Mouse (Mus musculus): ENCODE measurements at regions not wholly inside any gene's neighbourhood (a gene's known extent, or its start where the extent isn't known, plus 50 kb on each side); places are given as distances from the start of the nearest gene placed in this dataset.

DNA sequence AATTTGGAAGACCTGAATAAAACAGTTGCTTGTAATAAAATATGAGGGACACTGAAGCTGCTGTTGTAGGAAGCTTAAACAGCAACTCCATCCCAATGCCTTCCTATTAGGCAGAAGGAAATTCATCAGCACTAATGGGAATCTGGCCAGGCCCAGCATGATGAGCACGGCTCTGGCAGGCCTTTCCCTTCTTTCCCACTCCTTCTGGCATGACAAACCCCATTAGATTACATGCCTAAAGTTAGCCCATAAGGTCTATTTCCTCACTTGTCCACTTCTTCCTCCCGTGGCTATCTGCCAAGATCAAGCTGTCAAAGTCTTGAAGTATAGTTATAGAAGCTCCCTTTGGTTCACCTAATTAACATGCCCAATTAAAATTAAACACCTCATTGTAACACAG is 574.4 kb upstream of the Dsel start:
- TF ChIP-seq CTCF (IDR thresholded peaks at IDR 0.05; ENCODE audit: low read depth, low read length) = no peak
- TF ChIP-seq POLR2A (IDR thresholded peaks at IDR 0.05; ENCODE audit: borderline replicate concordance, low read depth, low read length) = no peak

Data from bone marrow macrophage, adult 2 months (primary cell).